In genomic region chr10:19185790-19186581, GRCm38 (mm10) we compare ENCODE assay signal across 8 mouse cellular contexts.
A peak's percentile ranks its signal among the peaks of the same experiment; 100 is the strongest.
DNase-seq lines count a peak whose midpoint lies in the region; ATAC-seq lines count a peak whose summit lies in the region.

No protein-coding gene starts in this region.

- ATAC-seq in cerebellum, adult (ENCODE audit: insufficient number of reproducible peaks, low FRiP score, low TSS enrichment) = peak; percentile 42
- ATAC-seq in forebrain, embryonic 12.5 days (ENCODE audit: low FRiP score) = peak; percentile 82
- ATAC-seq in hindbrain, embryonic 16.5 days = peak; percentile 85

- peaks cover 21% of the 10 kb centered on the region for H3K27me3 ChIP-seq in forebrain, embryonic 12.5 days
- H3K27me3 ChIP-seq in hindbrain, embryonic 16.5 days (replicated peaks; ENCODE audit: control insufficient read depth, insufficient read depth, low read length) = no peaks in the 10 kb centered on the region

- no peaks in the 10 kb centered on the region for H3K79me2 ChIP-seq in macrophage (ENCODE audit: inconsistent target)

- peak; percentile 7 for DNase-seq in ovary, postnatal 36 days (ENCODE audit: low spot score)
- no peak for DNase-seq in ovary, adult 18-20 months (ENCODE audit: low spot score)
- peak; percentile 7 for DNase-seq in left cerebral cortex, adult 11 months (ENCODE audit: low spot score)
- DNase-seq in right cerebral cortex, postnatal 4 days = peak; percentile 25

- no peak overlapping the region for H3K27ac ChIP-seq in forebrain, embryonic 12.5 days
- H3K27ac ChIP-seq in hindbrain, embryonic 16.5 days (ENCODE audit: low read depth, low read length) = no peak overlapping the region
- H3K27ac ChIP-seq in macrophage = peak overlapping the region; percentile 39

- H3K9ac ChIP-seq in forebrain, embryonic 12.5 days = peak overlapping the region; percentile 29; the same call in 1 of the 2 replicates
- H3K9ac ChIP-seq in hindbrain, embryonic 16.5 days (ENCODE audit: low read depth, low read length) = peak overlapping the region; percentile 53

- no peaks in the 10 kb centered on the region for H3K36me3 ChIP-seq in forebrain, embryonic 12.5 days (replicated peaks)
- H3K36me3 ChIP-seq in hindbrain, embryonic 16.5 days (ENCODE audit: control insufficient read depth, insufficient read depth, low read length) = no peaks in the 10 kb centered on the region
- H3K36me3 ChIP-seq in macrophage (ENCODE audit: inconsistent target) = no peaks in the 10 kb centered on the region

- H3K9me3 ChIP-seq in forebrain, embryonic 12.5 days = no peaks in the 10 kb centered on the region
- H3K9me3 ChIP-seq in hindbrain, embryonic 16.5 days (ENCODE audit: control insufficient read depth, low read length) = no peaks in the 10 kb centered on the region

- H3K4me3 ChIP-seq in forebrain, embryonic 12.5 days (replicated peaks) = peak overlapping the region; percentile 29
- peak overlapping the region; percentile 36 for H3K4me3 ChIP-seq in hindbrain, embryonic 16.5 days (ENCODE audit: low read length)
- H3K4me3 ChIP-seq in macrophage (ENCODE audit: inconsistent target) = peak overlapping the region; percentile 26

- WGBS in forebrain, embryonic 12.5 days = 14% methylated on average over 18 of the region's 18 CpGs
- WGBS in hindbrain, embryonic 16.5 days = 15% methylated on average over 18 of the region's 18 CpGs
- WGBS in macrophage (ENCODE audit: missing documents) = 3% methylated on average over 18 of the region's 18 CpGs

- H3K4me1 ChIP-seq in forebrain, embryonic 12.5 days = peaks cover 11% of the 10 kb centered on the region
- H3K4me1 ChIP-seq in hindbrain, embryonic 16.5 days (ENCODE audit: control insufficient read depth, insufficient read depth, low read depth, low read length) = peaks cover 4% of the 10 kb centered on the region

- peak overlapping the region; percentile 55 for H3K4me2 ChIP-seq in forebrain, embryonic 12.5 days
- H3K4me2 ChIP-seq in hindbrain, embryonic 16.5 days (ENCODE audit: low read length) = peak overlapping the region; percentile 82
